Mouse (Mus musculus) CD4-positive, CD25-positive, alpha-beta regulatory T cell, adult 4 months (primary cell): ENCODE measurements around the gene Mthfs. TPM values are rescaled to one million over a fixed set of nuclear protein-coding genes. Genes with fewer than 3 reads are reported as not detected.

Source experiments
- polyA plus RNA-seq, 2 experiments: library from polyadenylated mRNA; unstranded; fragments of 100-300 nt; shearing (Covaris generic); gene quantifications; one replicate each; pipeline ENCODE4 v1.2.1; 2017

Mthfs gene
- polyA plus RNA-seq, 2 experiments from 2014 or later = 97.1 to 120 TPM

Other genes with a start within 250 kb of the Mthfs start
- gene Trim43b, start 117.8 kb upstream of the Mthfs start, polyA plus RNA-seq = not detected
- 100 to 1,000 TPM; 217 to 227 TPM for gene Bcl2a1b, start 11.5 kb upstream of the Mthfs start, polyA plus RNA-seq
- 10 to 100 TPM in 1 of 2 experiments, 1 to 10 TPM in 1; 5.8 to 38.9 TPM for gene Gm29094, start 11.3 kb upstream of the Mthfs start, polyA plus RNA-seq